Mouse (Mus musculus): ENCODE results near the gene Lman2.

Lman2 gene

GRCm38 (mm10) chr13:55362453-55363060 lies at the start of gene Lman2:
Lman2 (minus strand) TSS chr13:55362783.
- DNase-seq (ENCODE audit: low read depth in 2 of 2, low spot score in 2 of 2), result peak; percentile 88 to 90

- DNase-seq (ENCODE audit: low read depth in 2 of 2, low spot score in 2 of 2), result no peak
Observed at GRCm38 (mm10) chr13:55411826-55412225, 49.2 kb upstream of the Lman2 start.

GRCm38 (mm10) chr13:55408546-55409120 lies 46.0 kb upstream of the Lman2 start:
- no peak for DNase-seq (ENCODE audit: low read depth in 2 of 2, low spot score in 2 of 2)

DNA sequence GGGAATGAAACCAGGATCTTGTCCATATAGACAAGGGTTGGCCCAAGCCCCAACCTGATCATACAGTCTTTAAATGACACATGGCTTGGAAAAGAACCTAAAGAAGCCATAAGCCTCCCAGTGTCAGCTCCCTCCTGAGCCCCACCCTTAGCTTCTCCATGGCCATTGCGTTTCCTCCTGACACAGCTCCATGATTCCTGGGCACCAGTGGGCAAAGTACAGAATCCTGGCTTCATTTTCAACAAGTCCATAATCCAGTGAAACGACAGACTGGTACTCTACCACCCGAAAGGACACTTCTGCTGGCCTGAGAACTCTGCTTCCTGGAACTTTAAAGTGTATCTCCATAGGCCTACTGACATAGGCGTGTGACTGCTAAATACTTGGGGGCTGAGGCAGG lies 44.8 kb upstream of the Lman2 start:
- no peak for DNase-seq (ENCODE audit: low read depth in 2 of 2, low spot score in 2 of 2)

GRCm38 (mm10) chr13:55405783-55406390 lies 43.3 kb upstream of the Lman2 start:
- no peak for DNase-seq (ENCODE audit: low read depth in 2 of 2, low spot score in 2 of 2)

DNA sequence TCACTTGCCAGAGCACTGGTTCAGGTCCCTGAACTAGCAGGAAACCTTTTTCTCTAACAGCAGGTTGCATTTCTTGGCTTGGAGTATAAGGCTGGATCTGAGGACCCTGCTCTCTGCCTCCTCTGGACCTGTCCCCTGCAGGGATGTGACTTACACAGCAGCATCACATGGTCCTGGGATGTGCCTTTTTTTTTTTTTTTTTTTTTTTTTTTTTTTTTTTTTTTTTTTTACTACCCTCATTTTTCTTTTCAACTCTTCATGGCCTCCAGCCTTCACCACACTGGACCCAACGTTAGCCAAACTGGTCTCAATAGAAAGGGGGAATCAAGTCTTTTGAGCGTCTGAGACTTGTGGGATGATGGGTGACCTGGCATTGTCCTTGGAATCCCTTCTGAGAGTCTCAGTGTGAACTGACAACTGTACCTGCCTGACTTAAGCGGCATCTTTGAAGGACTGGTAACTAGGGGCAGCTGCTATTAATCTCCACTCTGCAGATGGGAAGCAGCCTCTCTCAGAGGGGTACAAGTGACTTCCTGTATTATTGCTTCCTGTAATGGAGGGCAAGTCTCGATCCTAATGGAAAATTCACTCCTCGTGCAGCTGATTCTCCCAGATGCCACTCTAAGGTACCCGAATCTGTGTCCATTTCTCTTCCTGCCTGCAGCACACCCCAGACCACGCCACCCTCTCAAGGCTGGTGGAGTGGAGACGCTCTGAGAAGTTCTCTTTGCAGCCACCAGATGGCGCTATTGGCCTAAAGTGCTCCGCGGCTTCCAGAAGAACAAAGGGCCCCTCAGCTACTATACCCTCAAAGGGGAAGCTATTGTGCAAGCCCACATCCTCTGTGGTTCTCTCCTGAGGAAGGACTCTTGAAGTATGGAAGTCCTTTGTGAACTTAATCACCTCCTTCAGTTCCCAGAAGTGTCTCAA lies 42.5 kb upstream of the Lman2 start:
- DNase-seq (ENCODE audit: low read depth in 2 of 2, low spot score in 2 of 2), result peak; percentile 83 to 84

GRCm38 (mm10) chr13:55403935-55404852 lies 41.6 kb upstream of the Lman2 start:
- DNase-seq (ENCODE audit: low read depth in 2 of 2, low spot score in 2 of 2), result no peak

GRCm38 (mm10) chr13:55403266-55403665 lies 40.7 kb upstream of the Lman2 start:
- no peak for DNase-seq (ENCODE audit: low read depth in 2 of 2, low spot score in 2 of 2)

DNA sequence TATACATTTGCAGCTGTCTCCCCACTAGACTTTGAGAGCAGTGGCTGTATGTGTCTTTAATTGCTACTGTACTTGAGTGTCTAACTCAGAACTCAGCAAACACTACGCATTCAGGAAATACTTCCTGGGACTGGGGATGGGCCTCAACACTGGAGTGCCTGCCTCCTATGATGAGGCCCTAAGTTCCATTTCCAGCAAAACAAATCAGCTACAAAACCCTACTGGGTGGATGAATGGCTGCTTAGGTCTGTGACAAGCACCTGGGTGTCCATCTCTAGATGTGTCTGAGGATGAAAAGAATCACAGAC lies 37.4 kb upstream of the Lman2 start:
- no peak for DNase-seq (ENCODE audit: low read depth in 2 of 2, low spot score in 2 of 2)

GRCm38 (mm10) chr13:55399300-55400038 lies 36.9 kb upstream of the Lman2 start:
- DNase-seq (ENCODE audit: low read depth in 2 of 2, low spot score in 2 of 2), result no peak

DNA sequence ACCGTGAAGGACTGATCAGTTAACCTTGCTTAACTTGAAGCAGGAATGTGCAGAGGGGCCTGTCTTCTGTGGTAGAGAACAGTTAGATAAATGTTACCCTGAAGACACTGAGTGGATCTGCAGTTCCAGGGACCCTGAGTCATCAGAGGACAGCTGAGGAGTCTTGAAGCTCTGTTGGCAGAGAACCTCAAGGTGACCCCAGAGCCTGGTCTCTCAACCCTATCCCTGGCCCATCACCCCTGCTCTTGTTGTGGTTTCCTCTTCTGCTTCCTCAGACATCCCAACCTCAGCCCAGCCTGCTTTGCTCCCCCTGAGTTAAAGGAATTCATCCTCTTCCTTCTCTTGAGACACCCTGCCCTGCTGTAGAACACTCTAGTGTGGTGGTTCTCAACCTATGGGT lies 35.5 kb upstream of the Lman2 start, which contains the start of gene Slc34a1:
Slc34a1 (plus strand) TSS at position 100 of the 400 bp plus-strand sequence.
- no peak for DNase-seq (ENCODE audit: low read depth in 2 of 2, low spot score in 2 of 2)

- peak in 1 of 2 experiments; percentile 44 for DNase-seq (ENCODE audit: low read depth in 2 of 2, low spot score in 2 of 2)
Observed at GRCm38 (mm10) chr13:55392933-55393332, 30.4 kb upstream of the Lman2 start.

DNA sequence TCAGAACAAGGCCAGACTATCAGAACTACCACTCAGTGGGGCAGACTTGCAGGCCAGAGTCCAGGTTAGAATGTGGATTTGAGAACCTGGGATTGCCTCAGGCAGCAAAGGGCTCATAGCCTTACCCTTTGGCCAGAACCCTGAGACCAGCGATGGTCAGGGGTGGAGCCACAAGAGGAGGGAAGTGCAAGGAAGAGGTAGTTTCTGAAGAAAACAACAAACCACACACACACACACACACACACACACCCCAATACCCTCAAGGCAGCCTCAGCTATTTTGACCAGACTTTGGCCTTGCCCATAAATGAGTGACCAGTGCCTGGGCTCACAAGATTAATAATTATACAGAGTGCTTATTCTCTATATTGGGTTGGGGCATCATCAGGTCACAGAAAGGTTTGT lies 29.0 kb upstream of the Lman2 start:
- no peak for DNase-seq (ENCODE audit: low read depth in 2 of 2, low spot score in 2 of 2)

- DNase-seq (ENCODE audit: low read depth in 2 of 2, low spot score in 2 of 2), result no peak
Observed at GRCm38 (mm10) chr13:55390644-55391043, 28.1 kb upstream of the Lman2 start.

- DNase-seq (ENCODE audit: low read depth in 2 of 2, low spot score in 2 of 2), result no peak
Observed at GRCm38 (mm10) chr13:55381790-55382189, 19.2 kb upstream of the Lman2 start.

DNA sequence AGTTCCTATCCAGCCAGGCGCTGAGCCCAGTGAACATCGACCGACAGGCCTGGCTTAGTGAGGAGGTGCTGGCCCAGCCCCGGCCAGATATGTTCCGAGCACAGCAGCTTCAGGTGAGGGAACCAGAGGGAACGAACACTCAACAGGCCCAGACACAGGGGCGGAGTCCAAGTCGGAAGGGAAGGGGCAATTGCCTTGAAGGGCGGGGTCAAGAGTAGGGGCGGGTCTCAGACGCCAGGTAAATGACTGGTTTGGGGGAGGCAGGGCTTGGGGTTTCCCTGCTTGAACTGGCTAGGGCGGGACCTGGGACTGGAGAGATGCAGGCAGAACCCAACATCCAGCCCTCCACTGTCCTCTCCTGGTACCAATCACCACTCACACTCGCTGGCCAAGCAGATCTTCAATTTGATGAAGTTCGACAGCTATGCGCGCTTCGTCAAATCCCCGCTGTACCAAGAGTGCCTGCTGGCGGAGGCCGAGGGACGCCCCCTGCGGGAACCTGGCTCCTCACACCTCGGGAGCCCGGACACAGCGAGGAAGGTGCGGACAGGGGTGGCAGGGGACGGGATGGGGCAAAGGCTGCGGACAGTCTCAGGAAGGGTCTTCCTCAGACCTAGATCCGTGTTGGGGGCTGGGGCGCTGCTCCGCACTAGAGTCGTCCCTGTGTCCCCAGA lies 16.5 kb upstream of the Lman2 start:
- DNase-seq (ENCODE audit: low read depth in 2 of 2, low spot score in 2 of 2), result no peak

DNA sequence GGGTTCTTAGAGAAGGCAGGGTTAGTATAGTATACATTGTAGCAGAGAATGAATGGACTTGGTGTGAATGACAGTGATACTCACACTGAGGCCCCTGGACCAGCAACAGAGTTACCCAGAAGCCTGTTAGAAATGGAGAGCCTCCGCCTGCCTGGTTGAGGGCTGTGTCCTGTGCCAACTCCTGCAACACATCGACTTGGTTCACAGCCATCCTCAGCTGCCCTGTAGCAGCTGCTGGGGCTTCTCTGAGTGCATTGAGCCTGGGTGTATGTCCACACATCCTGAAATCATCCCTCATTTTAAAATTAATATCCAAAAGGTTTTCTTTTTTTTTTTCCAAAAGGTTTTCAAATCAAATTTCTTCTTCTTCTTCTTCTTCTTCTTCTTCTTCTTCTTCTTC lies 13.3 kb upstream of the Lman2 start:
- no peak for DNase-seq (ENCODE audit: low read depth in 2 of 2, low spot score in 2 of 2)

DNA sequence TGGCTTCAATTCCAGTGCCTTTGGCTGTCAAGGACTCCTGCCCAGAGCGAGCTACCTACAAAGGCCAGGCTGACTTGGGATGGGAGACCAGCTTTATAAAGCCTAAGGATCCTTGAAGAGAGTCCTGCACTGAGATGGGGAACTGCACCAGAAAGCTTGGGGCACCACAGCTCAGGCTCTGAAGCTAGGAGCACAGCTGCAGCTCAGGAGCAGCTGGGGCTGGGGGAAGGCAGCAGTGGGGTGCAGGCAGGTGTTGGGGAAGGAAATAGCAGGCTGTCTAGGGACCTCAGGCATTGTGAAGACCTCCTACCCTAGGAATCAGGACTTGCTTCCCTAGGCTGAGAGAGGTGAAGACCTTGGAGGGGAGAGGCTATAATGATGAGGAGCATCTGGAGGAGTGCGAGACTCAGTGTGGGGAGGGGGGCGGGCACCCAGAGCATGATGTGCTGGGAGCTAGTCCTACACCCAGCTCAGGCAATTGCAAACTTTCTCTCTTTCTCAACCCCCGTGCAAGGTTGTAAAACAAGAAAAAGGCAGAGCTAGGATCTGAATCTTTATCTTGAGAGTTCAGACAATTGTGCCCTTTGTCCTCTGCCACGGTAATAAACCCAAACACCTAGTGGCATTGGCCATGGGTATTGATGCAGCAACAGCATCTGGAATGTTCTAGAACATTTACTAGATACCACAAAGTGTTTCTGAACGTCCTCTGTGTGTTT lies 11.8 kb upstream of the Lman2 start:
- DNase-seq (ENCODE audit: low read depth in 2 of 2, low spot score in 2 of 2), result no peak

GRCm38 (mm10) chr13:55371740-55372139 lies 9.2 kb upstream of the Lman2 start:
- DNase-seq (ENCODE audit: low read depth in 2 of 2, low spot score in 2 of 2), result no peak

All from CD8-positive naive resting alpha-beta T cell, adult 2 months (primary cell).